Mouse (Mus musculus): ENCODE measurements around the gene Tprkb.

DNA sequence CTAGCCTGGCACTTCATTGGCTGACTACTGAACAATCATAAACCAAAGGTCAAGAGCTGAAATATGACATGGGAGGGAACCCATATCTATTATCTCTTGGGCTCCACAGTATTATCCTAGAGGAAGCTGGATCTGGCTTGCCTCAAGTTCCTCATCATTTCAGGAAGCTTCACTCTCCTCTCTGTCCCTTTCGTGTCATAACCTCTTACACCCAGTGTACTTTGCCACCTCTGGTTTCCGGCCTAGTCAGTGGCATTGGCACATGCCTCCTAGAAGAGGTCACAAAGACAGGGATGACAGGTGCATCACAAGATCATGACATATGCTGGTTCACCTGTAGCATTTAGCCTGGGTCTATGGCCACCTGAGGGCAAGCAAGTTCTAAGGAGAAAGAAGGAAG lies 9.4 kb upstream of the Tprkb start:
- TF ChIP-seq CTCF (IDR thresholded peaks at IDR 0.05; ENCODE audit: borderline replicate concordance, extremely low read depth, insufficient read depth, insufficient read length) = no peak
- TF ChIP-seq POLR2A (IDR thresholded peaks at IDR 0.05; ENCODE audit: borderline replicate concordance, extremely low read depth, insufficient read depth, insufficient read length, poor library complexity, severe bottlenecking) = no peak
